Mouse (Mus musculus): ENCODE data around the gene Ap4m1.

DNA sequence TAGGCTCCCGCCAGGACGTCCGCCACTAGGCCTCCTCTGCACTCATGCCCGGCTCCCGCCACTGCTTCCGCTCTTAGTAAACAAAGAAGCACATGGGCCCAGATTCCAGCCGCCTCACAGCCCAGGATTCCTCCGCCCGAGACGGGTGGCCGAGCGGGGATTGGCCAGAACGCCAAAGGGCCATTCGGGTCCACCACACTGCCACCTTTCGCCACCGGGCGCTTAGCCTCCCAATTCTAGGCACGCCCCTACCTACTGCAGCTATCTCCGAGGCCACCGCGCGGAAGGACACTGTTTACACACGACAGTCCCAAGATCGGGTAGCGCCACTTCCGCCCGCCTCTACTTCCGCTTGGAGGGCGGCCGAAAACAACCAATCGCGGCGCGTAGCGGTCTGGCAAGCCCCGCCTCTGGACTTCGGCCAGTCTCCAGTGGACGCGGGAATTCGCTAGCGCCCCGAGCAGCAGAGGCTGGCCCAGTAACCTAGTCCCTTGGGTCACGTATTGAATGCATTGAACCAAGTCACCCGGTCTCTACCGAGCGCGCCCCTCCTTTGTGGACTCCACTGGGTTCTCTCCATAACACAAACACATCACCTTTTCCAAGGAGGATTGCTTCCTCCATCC is 753 bp upstream of the Ap4m1 start:
- no peak for TF ChIP-seq CTCF (IDR thresholded peaks at IDR 0.05 in 2 of 3, conservative IDR thresholded peaks at IDR 0.05 in 1 of 3; ENCODE audit: control insufficient read depth in 1 of 3, insufficient read depth in 1 of 3, low read depth in 2 of 3, low read length in 3 of 3, poor library complexity in 1 of 3, severe bottlenecking in 1 of 3)
- no peak for TF ChIP-seq ZC3H11A (IDR thresholded peaks at IDR 0.05; ENCODE audit: low read depth, low read length)
- peak; percentile 96 for TF ChIP-seq MAX (IDR thresholded peaks at IDR 0.05; ENCODE audit: low read length)
- TF ChIP-seq TBP (IDR thresholded peaks at IDR 0.05; ENCODE audit: low read depth, low read length), result peak; percentile 66
- TF ChIP-seq BHLHE40 (IDR thresholded peaks at IDR 0.05; ENCODE audit: borderline replicate concordance, low read depth, low read length), result no peak
- TF ChIP-seq POLR2A (IDR thresholded peaks at IDR 0.05; ENCODE audit: control insufficient read depth in 1 of 2, insufficient read depth in 1 of 2, low read depth in 1 of 2, low read length in 2 of 2, poor library complexity in 1 of 2), result peak; percentile 73 to 75; a peak in 2 of 4 replicates
